Comparison of ENCODE assay signal across 8 mouse cellular contexts in genomic region chr11:75653781-75654470, GRCm38 (mm10). TPM values are rescaled to one million over a fixed set of nuclear protein-coding genes. Genes with fewer than 3 reads are reported as not detected.
A peak's percentile ranks its signal among the peaks of the same experiment; 100 is the strongest.
DNase-seq lines count a peak whose midpoint lies in the region; ATAC-seq and TF ChIP-seq lines count a peak whose summit lies in the region.

No protein-coding gene starts in this region.

- H3K27ac ChIP-seq in embryonic facial prominence, embryonic 13.5 days: peak overlapping the region; percentile 49
- peak overlapping the region; percentile 95 for H3K27ac ChIP-seq in heart, embryonic 13.5 days (replicated peaks)
- H3K27ac ChIP-seq in kidney, postnatal 0 days: peak overlapping the region; percentile 97
- H3K27ac ChIP-seq in lung, embryonic 16.5 days (ENCODE audit: low read length): peak overlapping the region; percentile 97
- H3K27ac ChIP-seq in olfactory bulb, adult 2 months (ENCODE audit: insufficient read depth, low read depth, low read length): no peak overlapping the region

- ATAC-seq in CD4-positive, CD25-positive, alpha-beta regulatory T cell, adult 4 months: peak; percentile 28
- ATAC-seq in embryonic facial prominence, embryonic 13.5 days (ENCODE audit: insufficient number of reproducible peaks, insufficient read depth, low FRiP score, low TSS enrichment, low read depth): peak; percentile 57; the same call in 1 of the 2 replicates
- peak; percentile 71 for ATAC-seq in heart, embryonic 13.5 days (ENCODE audit: extremely low read depth, insufficient number of reproducible peaks, low FRiP score, low TSS enrichment)
- peak; percentile 71 for ATAC-seq in kidney, postnatal 0 days (replicated peaks; ENCODE audit: low FRiP score, low read depth)
- ATAC-seq in lung, embryonic 16.5 days (ENCODE audit: low read depth): peak; percentile 70

- WGBS in embryonic facial prominence, embryonic 13.5 days: 2% methylated on average over 44 of the region's 45 CpGs
- 1% methylated on average over 45 of the region's 45 CpGs for WGBS in heart, embryonic 13.5 days
- under 1% methylated on average over 42 of the region's 45 CpGs for WGBS in kidney, postnatal 0 days
- under 1% methylated on average over 44 of the region's 45 CpGs for WGBS in lung, embryonic 16.5 days
- 6% methylated on average over 45 of the region's 45 CpGs for WGBS in olfactory bulb, adult 2 months

- no peak for TF ChIP-seq POLR2A in olfactory bulb, adult 2 months (IDR thresholded peaks at IDR 0.05; ENCODE audit: insufficient read depth, low read depth, low read length)

- peak overlapping the region; percentile 78 for H3K4me2 ChIP-seq in embryonic facial prominence, embryonic 13.5 days
- H3K4me2 ChIP-seq in heart, embryonic 13.5 days: peak overlapping the region; percentile 88
- peak overlapping the region; percentile 93 for H3K4me2 ChIP-seq in kidney, postnatal 0 days (ENCODE audit: low read length)
- H3K4me2 ChIP-seq in lung, embryonic 16.5 days (ENCODE audit: low read depth, low read length): peak overlapping the region; percentile 81

- TF ChIP-seq CTCF in kidney, postnatal 0 days (IDR thresholded peaks at IDR 0.05; ENCODE audit: low read depth): no peak
- no peak for TF ChIP-seq CTCF in olfactory bulb, adult 2 months (IDR thresholded peaks at IDR 0.05; ENCODE audit: insufficient read depth, low read depth, low read length)

- peak; percentile 56 to 67 for DNase-seq in adrenal gland, postnatal 4 days (ENCODE audit: low spot score in 2 of 2)
- DNase-seq in kidney, postnatal 0 days (ENCODE audit: low spot score): peak; percentile 93
- DNase-seq in thymus, postnatal 14 days: peak; percentile 84

- peaks cover 52% of the 10 kb centered on the region for H3K4me1 ChIP-seq in embryonic facial prominence, embryonic 13.5 days
- H3K4me1 ChIP-seq in heart, embryonic 13.5 days: peaks cover 71% of the 10 kb centered on the region
- H3K4me1 ChIP-seq in kidney, postnatal 0 days (replicated peaks; ENCODE audit: insufficient read depth, low read length): peaks cover 30% of the 10 kb centered on the region
- peaks cover 49% of the 10 kb centered on the region for H3K4me1 ChIP-seq in lung, embryonic 16.5 days (replicated peaks; ENCODE audit: control insufficient read depth, insufficient read depth, low read length)
- peaks cover 50% of the 10 kb centered on the region for H3K4me1 ChIP-seq in olfactory bulb, adult 2 months (ENCODE audit: control insufficient read depth, insufficient read depth, low read length)

- H3K4me3 ChIP-seq in embryonic facial prominence, embryonic 13.5 days: peak overlapping the region; percentile 53
- H3K4me3 ChIP-seq in heart, embryonic 13.5 days: peak overlapping the region; percentile 78
- peak overlapping the region; percentile 36 for H3K4me3 ChIP-seq in kidney, postnatal 0 days (replicated peaks; ENCODE audit: low read depth, low read length)
- peak overlapping the region; percentile 62 for H3K4me3 ChIP-seq in lung, embryonic 16.5 days (ENCODE audit: low read length)
- peak overlapping the region; percentile 45 for H3K4me3 ChIP-seq in olfactory bulb, adult 2 months (ENCODE audit: insufficient read depth, low read depth, low read length)

- H3K27me3 ChIP-seq in embryonic facial prominence, embryonic 13.5 days: peaks cover 25% of the 10 kb centered on the region
- H3K27me3 ChIP-seq in heart, embryonic 13.5 days (replicated peaks): no peaks in the 10 kb centered on the region
- H3K27me3 ChIP-seq in kidney, postnatal 0 days (ENCODE audit: insufficient read depth, low read length): no peaks in the 10 kb centered on the region
- no peaks in the 10 kb centered on the region for H3K27me3 ChIP-seq in lung, embryonic 16.5 days (ENCODE audit: control insufficient read depth, insufficient read depth, low read depth, low read length)

- H3K36me3 ChIP-seq in embryonic facial prominence, embryonic 13.5 days: peaks cover 13% of the 10 kb centered on the region
- H3K36me3 ChIP-seq in heart, embryonic 13.5 days: peaks cover 17% of the 10 kb centered on the region
- peaks cover 11% of the 10 kb centered on the region for H3K36me3 ChIP-seq in kidney, postnatal 0 days (ENCODE audit: insufficient read depth, low read length)
- H3K36me3 ChIP-seq in lung, embryonic 16.5 days (ENCODE audit: control insufficient read depth, insufficient read depth, low read length): peaks cover 6% of the 10 kb centered on the region

- H3K9ac ChIP-seq in embryonic facial prominence, embryonic 13.5 days: peak overlapping the region; percentile 67
- peak overlapping the region; percentile 94 for H3K9ac ChIP-seq in heart, embryonic 13.5 days
- peak overlapping the region; percentile 56 for H3K9ac ChIP-seq in kidney, postnatal 0 days (ENCODE audit: low read depth, low read length)
- peak overlapping the region; percentile 70 for H3K9ac ChIP-seq in lung, embryonic 16.5 days (ENCODE audit: low read length)

- no peaks in the 10 kb centered on the region for H3K9me3 ChIP-seq in embryonic facial prominence, embryonic 13.5 days
- H3K9me3 ChIP-seq in heart, embryonic 13.5 days: no peaks in the 10 kb centered on the region
- no peaks in the 10 kb centered on the region for H3K9me3 ChIP-seq in kidney, postnatal 0 days (replicated peaks; ENCODE audit: low read length)
- no peaks in the 10 kb centered on the region for H3K9me3 ChIP-seq in lung, embryonic 16.5 days (ENCODE audit: control insufficient read depth, low read length)

RNA-seq across cellular contexts. Expression of gene Myo1c, which starts 3.6 kb away (rescaled TPM):
- polyA plus RNA-seq in CD4-positive, CD25-positive, alpha-beta regulatory T cell, adult 4 months (2017; shearing (Covaris generic)): 10 to 100 TPM; 16.2 to 30.4 TPM
- total RNA-seq in adrenal gland, postnatal 4 days (2021): 100 to 1,000 TPM; 122 to 132 TPM
- polyA plus RNA-seq in embryonic facial prominence, embryonic 13.5 days (2015; fragmentation: Nextera tagmentation; extraction: Ambion mirVana): 38.3 and 43.8 TPM in 2 replicates
- polyA plus RNA-seq in heart, embryonic 13.5 days (2015; fragmentation: Nextera tagmentation; extraction: Ambion mirVana): 58.4 and 58.7 TPM in 2 replicates
- polyA plus RNA-seq in kidney, postnatal 0 days (2015; fragmentation: Nextera tagmentation; extraction: Ambion mirVana): 55.3 and 60.8 TPM in 2 replicates
- 93.0 and 96.5 TPM in 2 replicates for polyA plus RNA-seq in lung, embryonic 16.5 days (2015; fragmentation: Nextera tagmentation; extraction: Ambion mirVana)
- polyA plus RNA-seq in olfactory bulb, adult 2 months (2012; ENCODE audit: insufficient read depth, insufficient read length, low replicate concordance, missing spikeins): not detected in 2 replicates

RNA-seq across cellular contexts. Expression of gene Inpp5k, which starts 23.1 kb away (rescaled TPM):
- polyA plus RNA-seq in CD4-positive, CD25-positive, alpha-beta regulatory T cell, adult 4 months (2017; shearing (Covaris generic)): 100 to 1,000 TPM; 123 to 160 TPM
- 10 to 100 TPM; 59.8 to 64.4 TPM for total RNA-seq in adrenal gland, postnatal 4 days (2021)
- polyA plus RNA-seq in embryonic facial prominence, embryonic 13.5 days (2015; fragmentation: Nextera tagmentation; extraction: Ambion mirVana): 23.2 and 26.2 TPM in 2 replicates
- polyA plus RNA-seq in heart, embryonic 13.5 days (2015; fragmentation: Nextera tagmentation; extraction: Ambion mirVana): 18.9 and 20.9 TPM in 2 replicates
- 35.9 and 38.6 TPM in 2 replicates for polyA plus RNA-seq in kidney, postnatal 0 days (2015; fragmentation: Nextera tagmentation; extraction: Ambion mirVana)
- polyA plus RNA-seq in lung, embryonic 16.5 days (2015; fragmentation: Nextera tagmentation; extraction: Ambion mirVana): 33.8 and 35.4 TPM in 2 replicates
- not detected in 2 replicates for polyA plus RNA-seq in olfactory bulb, adult 2 months (2012; ENCODE audit: insufficient read depth, insufficient read length, low replicate concordance, missing spikeins)

RNA-seq across cellular contexts. Expression of gene Crk, which starts 25.1 kb away (rescaled TPM):
- 10 to 100 TPM; 10.4 to 15.3 TPM for polyA plus RNA-seq in CD4-positive, CD25-positive, alpha-beta regulatory T cell, adult 4 months (2017; shearing (Covaris generic))
- 100 to 1,000 TPM; 106 to 108 TPM for total RNA-seq in adrenal gland, postnatal 4 days (2021)
- polyA plus RNA-seq in embryonic facial prominence, embryonic 13.5 days (2015; fragmentation: Nextera tagmentation; extraction: Ambion mirVana): 123 and 136 TPM in 2 replicates
- 84.8 and 93.1 TPM in 2 replicates for polyA plus RNA-seq in heart, embryonic 13.5 days (2015; fragmentation: Nextera tagmentation; extraction: Ambion mirVana)
- polyA plus RNA-seq in kidney, postnatal 0 days (2015; fragmentation: Nextera tagmentation; extraction: Ambion mirVana): 106 and 112 TPM in 2 replicates
- 108 and 112 TPM in 2 replicates for polyA plus RNA-seq in lung, embryonic 16.5 days (2015; fragmentation: Nextera tagmentation; extraction: Ambion mirVana)
- polyA plus RNA-seq in olfactory bulb, adult 2 months (2012; ENCODE audit: insufficient read depth, insufficient read length, low replicate concordance, missing spikeins): not detected in 2 replicates

Comparison
In these comparisons a context has a peak if more than half of its experiments do, and no peak if none do; other contexts are left out.
1. RNA of gene Crk, which starts 25.1 kb away (polyA plus RNA-seq): 123 to 136 TPM in embryonic facial prominence, embryonic 13.5 days, 106 to 112 TPM in kidney, postnatal 0 days, 108 to 112 TPM in lung, embryonic 16.5 days, 84.8 to 93.1 TPM in heart, embryonic 13.5 days and 10.4 to 15.3 TPM in CD4-positive, CD25-positive, alpha-beta regulatory T cell, adult 4 months; not detected in olfactory bulb, adult 2 months; every median in the first group is over 10 times any median in the second.
2. Peak in every context shown above with its lines, with median percentiles within 50 percentile points of each other: ATAC-seq, DNase-seq, H3K4me2 ChIP-seq, H3K4me3 ChIP-seq and H3K9ac ChIP-seq.